Mouse (Mus musculus) lung, postnatal 0 days (tissue): ENCODE measurements around the gene Hist3h2a. TPM values are rescaled to one million over a fixed set of nuclear protein-coding genes. Genes with fewer than 3 reads are reported as not detected.

Source experiments
- ATAC-seq: fragments of 200-750 bp; cut with Nextera tagmentation; 2 replicates; pipeline ENCODE4 v1.8.0; 2017; ENCODE audit warnings: moderate library complexity
- DNase-seq: peaks from one replicate; pipeline ENCODE4 v3.0.0-alpha.2; 2016; ENCODE audit warnings: low spot score
- H3K27ac ChIP-seq: fragments of 300-500 bp; sonication (generic); 2 replicates; pipeline ENCODE4 v1.5.1; 2014; ENCODE audit warnings: antibody characterized with exemption, mild to moderate bottlenecking, low read length, mixed read lengths
- H3K27me3 ChIP-seq: fragments of 300-500 bp; sonication (generic); replicated peaks from 2 replicates; pipeline ENCODE4 v1.6.1; 2014; ENCODE audit warnings: low read length, mixed read lengths; ENCODE audit not compliant: insufficient read depth
- H3K36me3 ChIP-seq: fragments of 300-500 bp; sonication (generic); 2 replicates; pipeline ENCODE4 v1.6.1; 2014; ENCODE audit warnings: low read length, mixed read lengths; ENCODE audit not compliant: insufficient read depth
- H3K4me1 ChIP-seq: fragments of 300-500 bp; sonication (generic); 2 replicates; pipeline ENCODE4 v1.6.1; 2014; ENCODE audit warnings: antibody characterized with exemption, low read depth, low read length, mixed read lengths; ENCODE audit not compliant: insufficient read depth
- H3K4me2 ChIP-seq: fragments of 300-500 bp; sonication (generic); replicated peaks from 2 replicates; pipeline ENCODE4 v1.6.1; 2014; ENCODE audit warnings: low read depth, mild to moderate bottlenecking, low read length, moderate library complexity, mixed read lengths
- H3K4me3 ChIP-seq: fragments of 300-500 bp; sonication (generic); 2 replicates; pipeline ENCODE4 v1.5.1; 2014; ENCODE audit warnings: low read depth, low read length
- H3K9ac ChIP-seq: fragments of 300-500 bp; sonication (generic); replicated peaks from 2 replicates; pipeline ENCODE4 v1.6.1; 2014; ENCODE audit warnings: low read depth, mild to moderate bottlenecking
- H3K9me3 ChIP-seq: fragments of 300-500 bp; sonication (generic); 2 replicates; pipeline ENCODE4 v1.6.1; 2016; ENCODE audit warnings: low read length, mixed read lengths
- CTCF ChIP-seq: IDR thresholded peaks from 2 replicates; pipeline ENCODE4 v1.5.1; 2016; ENCODE audit warnings: antibody characterized with exemption, mild to moderate bottlenecking
- EP300 ChIP-seq: IDR thresholded peaks from 2 replicates; pipeline ENCODE4 v1.6.1; 2016; ENCODE audit warnings: antibody characterized with exemption, mild to moderate bottlenecking, control low read depth
- WGBS: fragments of 180-500 bp; shearing (Covaris S2); extraction: QIAGEN DNeasy Blood & Tissue Kit; methylation state at CpG from one replicate; pipeline ENCODE4 v1.1.7; 2014; 5-methylcytosine and 5-hydroxymethylcytosine counted together
- polyA plus RNA-seq: library from polyadenylated mRNA; unstranded; fragments of >200 nt; fragmentation: Nextera tagmentation; extraction: Ambion mirVana; gene quantifications from 2 replicates; pipeline ENCODE4 v1.2.1, GENCODE M21; 2015

The Hist3h2a gene
- polyA plus RNA-seq, 1 experiment from 2014 or later: 21.6 TPM

DNA sequence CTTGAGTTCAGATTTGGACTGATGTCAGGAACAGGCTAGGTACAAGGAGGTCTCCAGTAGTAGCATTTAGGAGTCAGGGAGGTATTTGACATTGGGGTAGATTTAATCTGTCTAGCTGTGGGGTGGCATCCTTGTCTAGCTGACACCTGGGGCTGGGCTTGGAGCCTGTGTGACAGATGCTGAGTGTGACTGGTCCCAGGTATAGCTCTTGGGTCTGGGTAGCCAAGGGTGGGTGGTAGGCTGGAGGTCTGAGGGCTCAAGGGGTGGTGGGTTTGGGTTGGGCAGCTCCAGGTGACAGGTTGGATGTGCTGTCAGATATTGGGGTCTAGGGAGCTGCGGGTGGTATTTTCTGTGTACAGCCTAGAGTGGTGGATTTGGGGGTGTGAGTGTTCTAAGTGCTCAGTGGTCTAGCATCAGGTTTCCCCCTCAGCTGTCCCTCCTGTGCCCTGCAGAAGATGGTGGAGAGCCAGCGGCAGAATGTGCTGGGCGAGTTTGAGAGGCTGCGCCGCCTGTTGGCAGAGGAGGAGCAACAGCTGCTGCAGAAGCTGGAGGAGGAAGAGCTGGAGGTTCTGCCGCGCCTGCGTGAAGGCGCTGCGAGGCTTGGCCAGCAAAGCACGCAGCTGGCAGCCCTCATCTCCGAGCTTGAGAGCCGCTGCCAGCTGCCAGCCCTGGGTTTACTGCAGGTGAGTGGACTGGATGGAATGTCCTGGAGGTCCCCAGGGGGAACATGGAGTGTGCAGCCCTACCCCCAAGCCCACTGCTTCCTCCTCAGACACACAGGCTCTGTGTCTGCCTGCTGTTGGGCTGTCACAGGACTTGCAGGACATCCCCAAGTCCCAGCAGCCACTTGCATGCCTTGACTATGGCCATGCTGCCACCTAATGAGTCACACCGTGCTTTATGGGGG is 27.3 kb downstream of the Hist3h2a start:
- H3K27me3 ChIP-seq: no peaks in the 10 kb centered on the region
- H3K27ac ChIP-seq: no peak overlapping the region
- H3K36me3 ChIP-seq: peaks cover 25% of the 10 kb centered on the region; the same call in 1 of the 2 replicates
- DNase-seq (peak; percentile 77), ATAC-seq (no peak)
- TF ChIP-seq EP300 (no peak), CTCF (peak; percentile 70)
- no peak overlapping the region for H3K4me2 ChIP-seq
- no peaks in the 10 kb centered on the region for H3K9me3 ChIP-seq
- H3K9ac ChIP-seq: no peak overlapping the region
- peaks cover 22% of the 10 kb centered on the region for H3K4me1 ChIP-seq
- 41% methylated on average over 12 of the region's 14 CpGs for WGBS
- no peak overlapping the region for H3K4me3 ChIP-seq

DNA sequence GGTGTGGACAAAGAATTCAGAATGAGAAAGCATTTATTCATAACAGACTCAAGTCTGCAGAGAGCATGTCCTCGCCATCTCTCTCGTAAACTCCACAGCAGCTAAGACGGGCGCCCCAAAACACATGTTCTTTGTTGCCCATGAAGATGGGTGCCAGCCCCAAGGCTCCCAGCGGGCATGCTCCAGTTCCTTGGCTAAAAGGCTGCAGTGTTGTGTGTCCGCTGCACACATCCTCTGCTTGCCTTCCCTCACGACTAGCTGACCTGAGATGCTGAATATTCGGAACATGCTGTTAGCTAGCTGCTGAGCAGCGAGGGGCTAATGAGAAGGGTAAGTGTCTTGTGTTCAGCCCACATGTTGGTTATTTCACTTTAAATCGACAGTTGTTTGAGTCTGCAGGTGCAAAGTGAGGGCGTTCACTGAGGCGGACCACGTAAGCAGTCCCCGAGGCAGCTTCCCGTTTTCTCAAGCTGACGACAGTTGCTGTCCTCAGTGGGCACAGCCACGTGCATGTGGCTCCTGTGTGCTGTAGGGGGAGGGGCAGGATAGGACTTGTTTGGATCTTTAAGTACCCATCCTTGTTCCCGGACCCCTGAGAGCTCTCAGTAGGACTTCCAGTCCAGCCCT is 28.1 kb downstream of the Hist3h2a start:
- Histone ChIP-seq H3K36me3 (peaks cover 25% of the 10 kb centered on the region; the same call in 1 of the 2 replicates), H3K4me3 (no peak overlapping the region), H3K9me3 (no peaks in the 10 kb centered on the region), H3K4me1 (peaks cover 19% of the 10 kb centered on the region), H3K27ac (no peak overlapping the region), H3K9ac (no peak overlapping the region), H3K27me3 (no peaks in the 10 kb centered on the region), H3K4me2 (no peak overlapping the region)
- TF ChIP-seq EP300 (no peak), CTCF (no peak)
- peak; percentile 28 for DNase-seq
- WGBS: 89% methylated on average over 18 of the region's 18 CpGs
- no peak for ATAC-seq

DNA sequence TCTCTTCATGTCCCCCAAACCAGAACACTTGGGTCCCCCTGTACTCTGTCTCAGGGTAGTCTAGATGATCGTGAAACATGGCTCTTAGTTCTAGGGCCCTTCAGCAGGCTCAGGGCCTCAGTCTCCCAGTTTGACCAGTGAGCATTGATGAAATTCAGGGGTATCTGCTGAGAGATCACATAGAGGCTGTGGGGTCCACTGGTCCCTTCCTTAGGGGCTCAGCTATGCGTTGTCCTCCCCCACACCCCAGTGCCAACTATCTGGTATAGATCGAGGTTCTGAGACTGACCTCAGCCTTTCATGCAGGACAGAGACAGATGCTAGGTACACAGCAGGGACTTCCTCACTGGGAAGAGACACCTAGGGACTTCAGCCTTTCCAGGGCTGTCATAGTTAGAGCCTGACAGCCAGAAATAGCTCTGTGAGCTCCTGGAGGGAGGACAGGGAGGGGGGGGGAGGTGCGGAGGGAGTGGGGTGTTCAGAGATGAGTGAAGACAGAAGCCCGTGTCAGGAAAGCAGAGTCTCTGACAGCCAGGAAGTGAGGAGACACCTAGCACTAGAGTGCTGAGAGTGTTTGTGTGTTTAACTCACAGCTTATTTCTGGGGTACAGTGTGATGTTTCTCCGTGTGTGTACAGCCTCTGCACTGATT is 29.3 kb downstream of the Hist3h2a start:
- Histone ChIP-seq H3K36me3 (peaks cover 25% of the 10 kb centered on the region; the same call in 1 of the 2 replicates), H3K4me1 (peaks cover 18% of the 10 kb centered on the region), H3K4me3 (no peak overlapping the region), H3K9ac (no peak overlapping the region), H3K9me3 (no peaks in the 10 kb centered on the region), H3K27ac (no peak overlapping the region), H3K27me3 (no peaks in the 10 kb centered on the region), H3K4me2 (no peak overlapping the region)
- DNase-seq (no peak), ATAC-seq (no peak)
- WGBS: 78% methylated on average over 6 of the region's 6 CpGs
- TF ChIP-seq CTCF (no peak), EP300 (no peak)

DNA sequence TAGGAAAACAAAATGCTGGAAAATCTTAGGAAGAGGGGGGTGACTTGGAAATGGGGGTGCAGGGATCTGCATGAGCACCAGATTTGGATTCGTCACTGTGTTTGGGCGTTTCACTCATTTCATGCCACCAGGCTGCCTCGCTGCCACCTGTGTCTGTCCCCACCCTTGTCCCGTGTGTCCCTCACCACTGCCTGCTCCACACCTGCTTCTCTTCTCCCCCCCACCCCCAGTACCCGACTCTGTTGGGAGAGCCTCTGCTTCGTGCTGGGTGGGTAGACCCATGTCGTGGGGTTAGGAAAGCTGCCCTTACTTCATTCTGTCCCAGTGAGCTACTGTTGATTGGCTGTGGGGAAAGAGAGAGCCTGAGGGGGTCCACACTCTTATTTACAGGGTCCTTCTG is 30.2 kb downstream of the Hist3h2a start:
- DNase-seq (no peak), ATAC-seq (no peak)
- no peak overlapping the region for H3K4me3 ChIP-seq
- peaks cover 25% of the 10 kb centered on the region; the same call in 1 of the 2 replicates for H3K36me3 ChIP-seq
- TF ChIP-seq CTCF: no peak
- TF ChIP-seq EP300: no peak
- no peak overlapping the region for H3K9ac ChIP-seq
- H3K9me3 ChIP-seq: no peaks in the 10 kb centered on the region
- no peak overlapping the region for H3K4me2 ChIP-seq
- H3K4me1 ChIP-seq: peaks cover 10% of the 10 kb centered on the region; the same call in 1 of the 2 replicates
- H3K27me3 ChIP-seq: no peaks in the 10 kb centered on the region
- 96% methylated on average over 7 of the region's 7 CpGs for WGBS
- H3K27ac ChIP-seq: no peak overlapping the region

DNA sequence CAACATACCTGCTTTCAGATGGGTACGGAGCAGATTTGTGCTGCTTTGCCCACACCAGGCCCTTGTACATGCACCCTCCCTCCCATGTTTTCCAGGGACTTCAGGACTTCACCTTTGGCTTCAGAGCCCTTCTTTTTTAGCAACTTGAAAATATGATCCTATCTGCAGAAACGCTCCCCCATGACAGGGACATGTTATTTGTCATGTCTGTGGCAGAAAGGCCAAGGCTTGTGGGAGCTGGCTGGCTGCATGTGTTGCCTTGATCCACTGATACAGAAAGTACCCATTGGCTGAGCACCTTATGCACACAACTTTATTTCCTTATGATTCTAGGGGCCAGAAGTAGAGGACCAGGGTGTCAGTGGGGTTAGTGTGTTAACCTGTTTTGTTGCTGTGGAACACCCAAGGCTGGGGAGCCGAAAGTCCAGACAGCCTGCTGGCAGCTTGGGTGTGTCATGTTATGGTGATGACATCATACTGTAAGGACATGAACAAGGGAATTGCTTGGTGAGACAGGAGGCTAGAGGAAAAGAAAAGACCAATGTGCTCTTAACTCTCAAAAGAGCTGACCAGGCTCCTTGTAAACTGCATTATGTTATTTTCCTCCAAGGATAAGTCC is 30.9 kb downstream of the Hist3h2a start:
- TF ChIP-seq CTCF (no peak), EP300 (no peak)
- Histone ChIP-seq H3K4me3 (no peak overlapping the region), H3K36me3 (peaks cover 29% of the 10 kb centered on the region), H3K27me3 (no peaks in the 10 kb centered on the region), H3K9ac (no peak overlapping the region), H3K4me2 (no peak overlapping the region), H3K4me1 (peaks cover 4% of the 10 kb centered on the region; the same call in 1 of the 2 replicates), H3K27ac (no peak overlapping the region), H3K9me3 (no peaks in the 10 kb centered on the region)
- ATAC-seq: no peak
- no peak for DNase-seq
- WGBS: 87% methylated on average over 3 of the region's 3 CpGs

DNA sequence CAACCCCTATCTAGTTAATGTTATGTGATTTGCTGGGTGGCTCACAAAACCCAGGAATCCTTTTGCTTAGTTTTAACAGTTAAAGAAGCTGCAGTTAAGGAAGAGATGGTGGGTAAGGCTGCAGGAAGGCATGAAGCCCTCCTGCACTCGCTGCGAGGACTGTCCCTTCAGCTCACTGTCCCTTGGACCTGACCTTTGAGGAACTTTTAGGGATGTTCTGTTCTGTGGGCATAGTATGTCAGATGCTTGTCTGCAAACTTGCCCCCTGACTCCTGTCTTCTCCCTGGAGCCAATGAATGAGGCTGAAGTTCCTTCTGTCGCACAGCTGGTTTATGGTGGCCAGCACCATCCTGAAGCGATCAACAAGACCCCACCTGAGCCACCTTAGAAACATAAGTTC is 34.7 kb downstream of the Hist3h2a start:
- ATAC-seq: no peak
- WGBS: 96% methylated on average over 4 of the region's 4 CpGs
- DNase-seq: no peak
- Histone ChIP-seq H3K4me1 (no peaks in the 10 kb centered on the region), H3K9me3 (no peaks in the 10 kb centered on the region), H3K4me2 (no peak overlapping the region), H3K36me3 (peaks cover 22% of the 10 kb centered on the region), H3K9ac (no peak overlapping the region), H3K27me3 (no peaks in the 10 kb centered on the region), H3K27ac (no peak overlapping the region), H3K4me3 (no peak overlapping the region)
- TF ChIP-seq CTCF (no peak), EP300 (no peak)
